Mouse (Mus musculus): ENCODE measurements at regions not wholly inside any gene's neighbourhood (a gene's known extent, or its start where the extent isn't known, plus 50 kb on each side); places are given as distances from the start of the nearest gene placed in this dataset.
"Not testable (repeated sequence)": the region's sequence is repeated elsewhere in the genome, so short reads cannot be mapped to it uniquely, and the experiment has no call there.

DNA sequence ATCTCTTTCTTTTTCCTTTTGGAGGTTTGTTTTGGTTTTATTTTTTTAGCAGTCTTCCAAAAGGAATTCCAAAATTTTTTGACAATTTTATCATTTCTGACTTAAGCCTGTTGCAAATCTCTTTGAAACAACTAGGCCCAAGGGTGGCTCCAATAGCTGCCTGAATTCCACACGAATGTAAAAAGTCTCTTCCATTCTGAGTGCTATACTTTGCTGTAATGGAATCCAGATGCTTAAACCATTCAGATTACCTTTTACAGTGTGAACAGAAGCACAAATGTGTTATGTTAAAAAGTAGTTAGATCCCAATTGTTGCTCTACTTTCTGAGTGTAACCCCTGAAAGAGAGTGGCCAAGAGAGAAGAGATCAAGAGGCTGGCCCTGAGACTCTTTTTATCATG is 176.6 kb downstream of the Lyplal1 start:
- 83% methylated on average over 1 of the region's 1 CpGs for WGBS
- TF ChIP-seq POLR2A (IDR thresholded peaks at IDR 0.05; ENCODE audit: control insufficient read depth, extremely low read depth, insufficient read depth, low read length, poor library complexity) (no peak), CTCF (IDR thresholded peaks at IDR 0.05; ENCODE audit: borderline replicate concordance, control insufficient read depth, extremely low read depth, insufficient read depth, low read length, poor library complexity) (no peak)
- H3K27ac ChIP-seq (ENCODE audit: control insufficient read depth, insufficient read depth, low read length), result no peak overlapping the region
- no peak overlapping the region for H3K4me3 ChIP-seq (ENCODE audit: control insufficient read depth, insufficient read depth, low read length)
- no peaks in the 10 kb centered on the region for H3K27me3 ChIP-seq (ENCODE audit: control insufficient read depth, insufficient read depth, low read length)
- no peak for DNase-seq
- H3K36me3 ChIP-seq (ENCODE audit: control insufficient read depth, insufficient read depth, low read length), result no peaks in the 10 kb centered on the region
- H3K4me1 ChIP-seq (replicated peaks; ENCODE audit: control insufficient read depth, insufficient read depth, low read length), result no peaks in the 10 kb centered on the region

DNA sequence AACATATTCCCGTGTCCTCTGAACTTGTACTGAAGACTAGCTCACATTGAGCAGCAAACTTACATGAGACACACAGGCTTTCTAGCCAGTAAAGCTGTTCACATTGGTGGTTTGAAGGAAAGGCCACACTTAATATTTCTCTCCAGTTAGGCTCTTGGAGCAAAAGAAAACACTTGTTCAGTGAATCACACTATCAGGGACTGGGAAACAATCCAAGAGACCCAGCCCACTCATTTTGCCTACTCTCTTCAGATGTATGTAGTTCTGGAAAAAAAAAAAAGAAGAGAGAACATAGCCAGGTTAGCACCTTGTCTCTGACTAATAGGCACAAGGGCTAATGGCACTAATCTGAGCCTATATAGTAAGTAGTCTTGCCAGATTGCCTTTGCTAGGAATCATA is 165.9 kb downstream of the Lyplal1 start:
- Histone ChIP-seq H3K27ac (ENCODE audit: control insufficient read depth, insufficient read depth, low read length) (no peak overlapping the region), H3K4me3 (ENCODE audit: control insufficient read depth, insufficient read depth, low read length) (no peak overlapping the region), H3K4me1 (replicated peaks; ENCODE audit: control insufficient read depth, insufficient read depth, low read length) (no peaks in the 10 kb centered on the region), H3K36me3 (ENCODE audit: control insufficient read depth, insufficient read depth, low read length) (no peaks in the 10 kb centered on the region), H3K27me3 (ENCODE audit: control insufficient read depth, insufficient read depth, low read length) (no peaks in the 10 kb centered on the region)
- WGBS, result 85% methylated on average over 1 of the region's 1 CpGs
- no peak for TF ChIP-seq CTCF (IDR thresholded peaks at IDR 0.05; ENCODE audit: borderline replicate concordance, control insufficient read depth, extremely low read depth, insufficient read depth, low read length, poor library complexity)
- no peak for DNase-seq

DNA sequence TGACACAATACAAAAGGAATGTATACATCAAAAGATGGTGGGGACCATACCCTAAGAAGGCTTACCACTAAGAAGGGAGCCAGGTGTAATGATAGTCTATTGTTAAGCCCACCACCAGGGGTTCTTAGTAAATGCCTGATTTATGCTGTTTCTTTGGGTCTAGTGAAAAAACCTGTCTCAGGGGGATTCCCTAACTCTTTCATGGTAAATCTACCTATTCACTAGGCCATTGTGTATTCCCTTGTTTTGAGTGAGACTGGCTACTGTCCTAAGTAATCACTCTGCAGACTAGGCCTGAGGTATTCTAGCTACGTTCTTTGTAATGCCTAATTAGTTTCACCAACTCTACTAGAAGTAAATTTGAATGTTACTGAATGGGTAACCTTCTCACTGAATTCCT is 161.3 kb downstream of the Lyplal1 start:
- not testable (repeated sequence) for DNase-seq; H3K27me3 ChIP-seq (ENCODE audit: control insufficient read depth, insufficient read depth, low read length); H3K27ac ChIP-seq (ENCODE audit: control insufficient read depth, insufficient read depth, low read length); H3K4me3 ChIP-seq (ENCODE audit: control insufficient read depth, insufficient read depth, low read length); H3K4me1 ChIP-seq (replicated peaks; ENCODE audit: control insufficient read depth, insufficient read depth, low read length); H3K36me3 ChIP-seq (ENCODE audit: control insufficient read depth, insufficient read depth, low read length)
- WGBS, result 84% methylated on average over 1 of the region's 1 CpGs

- Histone ChIP-seq H3K36me3 (ENCODE audit: control insufficient read depth, insufficient read depth, low read length) (no peaks in the 10 kb centered on the region), H3K4me1 (replicated peaks; ENCODE audit: control insufficient read depth, insufficient read depth, low read length) (no peaks in the 10 kb centered on the region), H3K27ac (ENCODE audit: control insufficient read depth, insufficient read depth, low read length) (no peak overlapping the region), H3K4me3 (ENCODE audit: control insufficient read depth, insufficient read depth, low read length) (no peak overlapping the region), H3K27me3 (ENCODE audit: control insufficient read depth, insufficient read depth, low read length) (no peaks in the 10 kb centered on the region)
- no peak for TF ChIP-seq POLR2A (IDR thresholded peaks at IDR 0.05; ENCODE audit: control insufficient read depth, extremely low read depth, insufficient read depth, low read length, poor library complexity)
- no peak for TF ChIP-seq CTCF (IDR thresholded peaks at IDR 0.05; ENCODE audit: borderline replicate concordance, control insufficient read depth, extremely low read depth, insufficient read depth, low read length, poor library complexity)
- DNase-seq, result no peak
- 89% methylated on average over 3 of the region's 3 CpGs for WGBS
Measured at GRCm38 (mm10) chr1:185957557-185957956, 159.6 kb downstream of the Lyplal1 start.

- no peak for TF ChIP-seq POLR2A (IDR thresholded peaks at IDR 0.05; ENCODE audit: control insufficient read depth, extremely low read depth, insufficient read depth, low read length, poor library complexity)
- no peak for TF ChIP-seq CTCF (IDR thresholded peaks at IDR 0.05; ENCODE audit: borderline replicate concordance, control insufficient read depth, extremely low read depth, insufficient read depth, low read length, poor library complexity)
- H3K36me3 ChIP-seq (ENCODE audit: control insufficient read depth, insufficient read depth, low read length), result no peaks in the 10 kb centered on the region
- WGBS, result 91% methylated on average over 10 of the region's 10 CpGs
- H3K4me3 ChIP-seq (ENCODE audit: control insufficient read depth, insufficient read depth, low read length), result no peak overlapping the region
- no peaks in the 10 kb centered on the region for H3K27me3 ChIP-seq (ENCODE audit: control insufficient read depth, insufficient read depth, low read length)
- no peaks in the 10 kb centered on the region for H3K4me1 ChIP-seq (replicated peaks; ENCODE audit: control insufficient read depth, insufficient read depth, low read length)
- no peak for DNase-seq
- no peak overlapping the region for H3K27ac ChIP-seq (ENCODE audit: control insufficient read depth, insufficient read depth, low read length)
Measured at GRCm38 (mm10) chr1:185958276-185958675, 158.8 kb downstream of the Lyplal1 start.

- no peak overlapping the region for H3K4me3 ChIP-seq (ENCODE audit: control insufficient read depth, insufficient read depth, low read length)
- H3K4me1 ChIP-seq (replicated peaks; ENCODE audit: control insufficient read depth, insufficient read depth, low read length), result no peaks in the 10 kb centered on the region
- no peaks in the 10 kb centered on the region for H3K27me3 ChIP-seq (ENCODE audit: control insufficient read depth, insufficient read depth, low read length)
- TF ChIP-seq CTCF (IDR thresholded peaks at IDR 0.05; ENCODE audit: borderline replicate concordance, control insufficient read depth, extremely low read depth, insufficient read depth, low read length, poor library complexity) (no peak), POLR2A (IDR thresholded peaks at IDR 0.05; ENCODE audit: control insufficient read depth, extremely low read depth, insufficient read depth, low read length, poor library complexity) (no peak)
- no peaks in the 10 kb centered on the region for H3K36me3 ChIP-seq (ENCODE audit: control insufficient read depth, insufficient read depth, low read length)
- WGBS, result 91% methylated on average over 3 of the region's 3 CpGs
- no peak overlapping the region for H3K27ac ChIP-seq (ENCODE audit: control insufficient read depth, insufficient read depth, low read length)
- DNase-seq, result no peak
Measured at GRCm38 (mm10) chr1:185962606-185963005, 154.5 kb downstream of the Lyplal1 start.

DNA sequence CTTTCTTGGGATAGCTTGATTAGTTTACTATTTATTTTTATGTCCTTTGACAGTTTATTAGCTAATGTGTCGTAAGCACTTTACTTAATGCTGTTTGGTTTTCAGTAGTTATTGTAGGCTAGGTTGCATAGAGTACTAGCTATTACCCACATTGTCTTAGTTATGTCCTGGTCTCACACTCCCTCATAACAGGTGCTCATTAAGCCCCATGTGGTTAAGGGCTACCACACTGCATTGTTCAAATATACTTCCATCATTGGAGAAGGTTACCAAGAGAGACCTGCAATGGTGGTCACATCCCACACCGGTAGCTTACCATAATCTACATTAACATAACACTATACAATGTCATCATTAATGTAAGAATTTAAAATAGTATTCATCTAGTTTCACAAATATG is 153.3 kb downstream of the Lyplal1 start:
- no peak overlapping the region for H3K27ac ChIP-seq (ENCODE audit: control insufficient read depth, insufficient read depth, low read length)
- no peaks in the 10 kb centered on the region for H3K27me3 ChIP-seq (ENCODE audit: control insufficient read depth, insufficient read depth, low read length)
- H3K4me1 ChIP-seq (replicated peaks; ENCODE audit: control insufficient read depth, insufficient read depth, low read length), result no peaks in the 10 kb centered on the region
- no peak overlapping the region for H3K4me3 ChIP-seq (ENCODE audit: control insufficient read depth, insufficient read depth, low read length)
- H3K36me3 ChIP-seq (ENCODE audit: control insufficient read depth, insufficient read depth, low read length), result no peaks in the 10 kb centered on the region
- 94% methylated on average over 2 of the region's 2 CpGs for WGBS
- TF ChIP-seq POLR2A (IDR thresholded peaks at IDR 0.05; ENCODE audit: control insufficient read depth, extremely low read depth, insufficient read depth, low read length, poor library complexity) (no peak), CTCF (IDR thresholded peaks at IDR 0.05; ENCODE audit: borderline replicate concordance, control insufficient read depth, extremely low read depth, insufficient read depth, low read length, poor library complexity) (no peak)
- DNase-seq, result no peak
